Mouse (Mus musculus): ENCODE measurements around the gene Nfat5.

Gene Nfat5

GRCm38 (mm10) chr8:107292928-107293601 lies at the start of gene Nfat5:
TSS of gene Nfat5 (plus strand) at chr8:107293470.
- DNase-seq (ENCODE audit: low spot score): peak; percentile 96

DNA sequence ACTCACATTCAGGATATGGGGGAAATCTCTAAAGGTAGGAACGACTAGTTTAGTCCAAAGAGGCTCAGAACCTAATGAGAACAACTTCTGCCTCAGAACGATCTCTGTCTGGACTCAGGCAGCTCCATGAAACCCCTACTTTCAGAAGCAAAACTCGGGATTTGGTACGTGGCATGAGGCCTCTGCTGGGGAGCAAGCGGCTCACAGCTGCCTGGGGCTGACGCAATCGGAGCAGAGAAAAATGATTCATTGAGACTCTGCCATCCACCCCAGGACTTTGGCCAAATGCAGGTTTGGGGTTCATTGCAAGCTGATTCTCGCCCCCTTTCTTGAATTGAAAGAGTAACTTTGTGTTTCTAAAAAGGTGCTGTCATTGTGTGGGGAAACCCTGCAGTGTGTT lies 49.1 kb upstream of the Nfat5 start:
- DNase-seq (ENCODE audit: low spot score): no peak

GRCm38 (mm10) chr8:107248456-107248855 lies 44.8 kb upstream of the Nfat5 start:
- DNase-seq (ENCODE audit: low spot score): no peak

DNA sequence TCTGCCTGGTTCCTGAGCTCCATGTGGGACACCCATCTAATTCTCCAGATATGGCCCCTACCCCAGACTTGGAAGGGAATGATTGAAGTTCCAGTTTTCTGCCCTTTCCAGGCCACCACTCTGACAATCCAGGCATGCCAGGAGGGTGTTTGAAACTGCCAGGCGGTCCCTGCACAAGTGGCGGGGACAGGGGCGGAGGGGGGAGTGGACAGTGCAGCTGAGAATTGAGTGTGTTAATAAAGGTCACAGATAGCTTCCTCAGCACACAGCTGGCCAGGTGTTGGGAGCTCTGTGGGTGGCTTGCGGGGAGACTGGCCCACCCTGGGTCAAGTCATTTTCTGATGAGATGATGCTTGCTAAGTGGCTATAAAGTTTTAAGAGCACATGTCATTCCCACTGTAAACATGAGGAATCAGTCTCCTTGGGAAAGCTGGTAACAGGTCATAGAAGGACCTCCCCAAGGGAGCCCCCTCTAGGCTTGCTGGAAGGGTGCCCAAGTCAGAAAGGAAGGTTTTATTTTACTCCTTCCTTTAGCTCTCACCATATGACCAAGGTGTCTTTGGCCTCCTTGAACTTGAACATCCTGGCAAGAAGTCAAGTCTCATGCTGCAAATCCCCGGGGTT lies 41.7 kb upstream of the Nfat5 start:
- DNase-seq (ENCODE audit: low spot score): no peak

- DNase-seq (ENCODE audit: low spot score): peak; percentile 2
Measured at GRCm38 (mm10) chr8:107253121-107253520, 40.1 kb upstream of the Nfat5 start.

DNA sequence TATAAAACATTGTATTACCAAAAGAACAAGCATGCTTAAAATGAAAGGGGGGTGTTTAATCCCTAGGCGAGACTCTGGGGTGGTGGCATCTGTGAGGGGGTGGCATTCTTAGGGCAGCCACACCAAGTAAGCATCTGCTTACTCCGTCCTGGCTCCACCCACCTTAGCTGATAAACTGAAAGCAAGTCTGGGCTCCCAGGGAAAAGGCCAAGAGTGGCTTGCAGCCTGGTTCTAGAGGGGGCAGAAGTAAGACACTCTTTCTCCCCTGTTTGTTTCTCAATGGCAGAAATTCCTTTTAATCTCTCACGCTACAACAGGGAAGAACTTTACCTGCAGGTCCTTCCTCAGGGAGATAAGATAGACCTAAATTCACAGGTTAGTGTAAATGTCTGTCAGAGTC lies 38.9 kb upstream of the Nfat5 start:
- DNase-seq (ENCODE audit: low spot score): no peak

- DNase-seq (ENCODE audit: low spot score): no peak
Measured at GRCm38 (mm10) chr8:107254951-107255457, 38.3 kb upstream of the Nfat5 start.

- DNase-seq (ENCODE audit: low spot score): no peak
Measured at GRCm38 (mm10) chr8:107257223-107257622, 36.0 kb upstream of the Nfat5 start.

- no peak for DNase-seq (ENCODE audit: low spot score)
Measured at GRCm38 (mm10) chr8:107260120-107260519, 33.1 kb upstream of the Nfat5 start.

GRCm38 (mm10) chr8:107261172-107261571 lies 32.1 kb upstream of the Nfat5 start:
- DNase-seq (ENCODE audit: low spot score): no peak

- DNase-seq (ENCODE audit: low spot score): no peak
Measured at GRCm38 (mm10) chr8:107262046-107262705, 31.1 kb upstream of the Nfat5 start.

DNA sequence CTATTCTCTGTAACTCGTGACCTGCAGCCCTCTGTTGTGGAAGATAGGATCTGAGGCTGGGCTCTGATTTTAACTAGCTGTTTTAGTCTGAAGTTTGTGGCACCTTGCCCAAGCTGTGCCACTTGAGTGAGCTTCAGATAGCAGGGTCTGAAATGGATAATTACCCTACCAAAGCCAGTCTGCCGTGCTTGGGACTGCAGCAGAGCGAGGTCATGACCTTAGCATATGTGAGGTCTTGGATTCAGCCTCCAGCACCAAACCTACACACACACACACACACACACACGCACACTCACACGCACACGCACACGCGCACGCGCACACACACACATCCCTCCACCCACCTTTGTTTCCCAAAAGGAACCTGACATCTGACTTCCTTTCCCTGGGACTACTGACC lies 27.5 kb upstream of the Nfat5 start:
- no peak for DNase-seq (ENCODE audit: low spot score)

GRCm38 (mm10) chr8:107268501-107268900 lies 24.8 kb upstream of the Nfat5 start:
- no peak for DNase-seq (ENCODE audit: low spot score)

DNA sequence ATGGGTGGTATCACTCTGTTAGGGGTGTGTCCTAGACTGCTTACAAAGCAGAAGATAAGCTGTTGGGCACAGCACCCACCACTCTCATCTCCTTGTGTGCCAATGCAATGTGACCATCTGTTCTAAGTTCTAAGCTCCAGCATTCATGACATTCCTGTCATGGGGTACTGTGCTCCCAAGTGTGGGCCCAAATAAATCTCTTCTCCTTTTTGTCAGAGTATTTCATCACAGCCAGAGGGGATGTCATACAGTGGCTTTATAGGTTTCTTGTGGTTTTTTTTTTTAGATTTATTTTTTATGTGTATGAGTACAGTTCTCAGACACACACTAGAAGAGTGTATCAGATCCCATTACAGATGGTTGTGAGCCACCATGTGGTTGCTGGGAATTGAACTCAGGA lies 24.1 kb upstream of the Nfat5 start:
- no peak for DNase-seq (ENCODE audit: low spot score)

- DNase-seq (ENCODE audit: low spot score): no peak
Measured at GRCm38 (mm10) chr8:107269617-107270139, 23.6 kb upstream of the Nfat5 start.

DNA sequence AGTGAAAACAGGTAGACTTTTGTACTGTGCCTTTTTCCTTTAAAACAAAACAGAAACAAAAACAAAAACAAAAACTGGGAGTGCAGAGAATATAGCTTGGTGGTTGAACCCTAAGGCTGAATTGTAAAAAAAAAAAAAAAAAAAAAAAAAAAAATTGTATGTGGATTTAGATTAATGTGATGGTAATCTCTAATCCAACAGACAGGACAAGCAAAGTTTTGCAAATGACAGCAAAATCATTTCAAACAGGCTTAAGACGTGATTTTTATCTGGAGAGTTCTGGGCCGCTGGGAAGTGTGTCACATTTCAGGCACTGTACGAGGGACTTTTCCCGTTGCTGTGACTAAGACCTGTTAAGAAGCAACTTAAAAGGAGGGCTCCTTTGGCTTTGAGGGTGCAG lies 23.0 kb upstream of the Nfat5 start:
- DNase-seq (ENCODE audit: low spot score): no peak

- DNase-seq (ENCODE audit: low spot score): no peak
Measured at GRCm38 (mm10) chr8:107270751-107271150, 22.5 kb upstream of the Nfat5 start.

DNA sequence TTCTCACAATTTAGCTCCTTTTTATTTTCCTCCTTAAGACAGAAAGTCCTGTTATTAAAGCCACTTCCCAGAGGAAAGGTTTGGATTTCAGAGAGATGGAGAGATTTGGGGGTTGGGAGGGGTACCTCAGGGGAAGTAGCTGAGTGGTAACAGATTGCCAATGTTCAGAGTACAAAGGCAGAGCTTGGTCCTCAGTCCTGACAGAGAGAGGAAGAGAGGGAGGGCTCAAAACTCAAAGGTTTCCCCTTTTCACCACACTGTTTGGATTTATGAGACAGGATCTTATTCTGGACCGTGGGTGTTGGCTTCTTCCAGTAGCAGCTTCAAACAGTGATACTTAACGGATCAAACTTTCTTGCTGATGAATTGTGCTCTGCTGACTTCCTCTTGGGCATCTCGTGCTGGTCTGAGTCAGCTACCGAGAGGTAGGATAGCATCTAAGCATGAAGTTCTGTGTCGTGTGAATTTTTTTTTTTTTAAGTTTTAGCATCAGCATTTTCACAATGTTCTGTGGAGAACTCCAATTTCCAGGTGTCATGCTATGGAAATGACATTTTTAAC lies 15.9 kb upstream of the Nfat5 start:
- DNase-seq (ENCODE audit: low spot score): no peak

DNA sequence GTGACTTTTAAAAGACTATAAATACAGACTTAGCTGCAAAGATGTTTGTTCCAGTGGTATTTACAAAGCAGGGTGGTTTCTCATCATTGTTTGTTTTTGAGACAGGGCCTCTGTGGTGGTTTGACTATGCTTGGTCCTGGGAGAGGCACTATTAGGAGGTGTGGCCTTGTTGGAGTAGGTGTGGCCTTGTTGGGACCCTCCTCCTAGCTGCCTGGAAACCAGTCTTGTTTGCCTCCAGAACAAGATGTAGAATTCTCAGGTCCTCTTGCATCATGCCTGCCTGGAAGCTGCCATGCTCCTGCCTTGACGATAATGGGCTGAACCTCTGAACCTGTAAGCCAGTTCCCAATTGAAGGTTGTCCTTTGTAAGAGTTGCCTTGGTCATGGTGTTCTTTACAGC lies 14.7 kb upstream of the Nfat5 start:
- DNase-seq (ENCODE audit: low spot score): no peak

GRCm38 (mm10) chr8:107286686-107287085 lies 6.6 kb upstream of the Nfat5 start:
- DNase-seq (ENCODE audit: low spot score): no peak

DNA sequence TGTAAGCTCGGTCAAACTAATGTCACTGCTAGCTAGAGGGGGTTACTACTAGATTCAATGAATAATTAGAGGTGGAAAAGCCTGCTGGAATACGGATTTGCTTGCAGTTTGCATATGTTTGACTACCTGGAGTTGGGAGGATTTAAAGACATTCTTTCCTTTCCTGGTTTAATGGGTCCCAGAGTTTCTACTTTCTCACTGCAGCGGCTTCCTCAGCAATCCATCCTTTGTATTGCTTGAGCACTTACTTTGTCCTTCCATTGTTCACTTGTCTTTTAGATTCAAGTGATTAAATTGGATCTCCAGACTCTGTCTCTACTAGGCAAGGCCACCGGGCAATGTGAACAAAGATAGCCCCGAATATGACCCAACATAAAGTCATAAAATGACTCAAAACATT lies 5.7 kb upstream of the Nfat5 start:
- no peak for DNase-seq (ENCODE audit: low spot score)

DNA sequence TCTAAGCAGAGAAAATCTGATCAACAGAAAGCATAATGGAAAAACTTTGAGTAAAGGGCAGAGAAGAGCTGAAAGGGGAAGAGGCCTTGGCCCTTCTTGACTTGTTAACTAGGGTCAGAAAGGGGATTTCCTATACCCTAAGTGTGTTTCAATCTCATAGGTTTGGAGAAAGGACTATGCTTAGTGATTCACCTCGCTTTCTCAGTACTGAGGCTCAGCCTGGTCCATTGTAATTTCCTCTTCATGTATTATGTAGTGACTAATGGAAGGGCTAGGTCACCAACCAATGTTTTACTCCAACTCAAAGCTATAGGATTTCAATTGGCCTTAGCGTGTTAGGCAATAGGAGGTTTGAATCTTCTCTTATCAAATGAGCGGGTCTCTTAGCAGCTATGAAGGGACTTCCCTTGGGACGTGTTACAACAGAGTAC lies 2.1 kb upstream of the Nfat5 start:
- DNase-seq (ENCODE audit: low spot score): no peak
